Mouse (Mus musculus): Measurements from ENCODE around the gene Ankrd33. TPM values are rescaled to one million over a fixed set of nuclear protein-coding genes. Genes with fewer than 3 reads are reported as not detected.

Ankrd33 gene
- not detected in 2 replicates for polyA plus RNA-seq (2015; fragmentation: Nextera tagmentation; extraction: Ambion mirVana)

GRCm38 (mm10) chr15:101115511-101116110 lies at the start of gene Ankrd33:
Ankrd33 (plus strand) TSS chr15:101115755.
- no peak within 1 kb of the TSS for H3K4me2 ChIP-seq (replicated peaks; ENCODE audit: low read depth, low read length)
- ATAC-seq (ENCODE audit: low FRiP score, low TSS enrichment): no peak
- H3K4me1 ChIP-seq (ENCODE audit: insufficient read depth, low read length): peaks cover 7% of the 10 kb centered on the region
- H3K9me3 ChIP-seq (ENCODE audit: low read length): peaks cover 4% of the 10 kb centered on the region; the same call in 1 of the 2 replicates
- no peak within 1 kb of the TSS for H3K9ac ChIP-seq (replicated peaks; ENCODE audit: low read length)
- H3K27me3 ChIP-seq (ENCODE audit: insufficient read depth, low read length): peaks cover under 1% of the 10 kb centered on the region; the same call in 1 of the 2 replicates
- H3K27ac ChIP-seq (ENCODE audit: low read length): no peak within 1 kb of the TSS
- no peaks in the 10 kb centered on the region for H3K36me3 ChIP-seq (ENCODE audit: insufficient read depth, low read length)
- WGBS: 78% methylated on average over 5 of the region's 5 CpGs
- H3K4me3 ChIP-seq (ENCODE audit: low read length): no peak within 1 kb of the TSS

- no peak for ATAC-seq (ENCODE audit: low FRiP score, low TSS enrichment)
- Histone ChIP-seq H3K4me3 (ENCODE audit: low read length) (no peak overlapping the region), H3K9ac (replicated peaks; ENCODE audit: low read length) (no peak overlapping the region), H3K27me3 (ENCODE audit: insufficient read depth, low read length) (no peaks in the 10 kb centered on the region), H3K9me3 (ENCODE audit: low read length) (no peaks in the 10 kb centered on the region), H3K4me1 (ENCODE audit: insufficient read depth, low read length) (peaks cover 67% of the 10 kb centered on the region), H3K4me2 (replicated peaks; ENCODE audit: low read depth, low read length) (no peak overlapping the region), H3K36me3 (ENCODE audit: insufficient read depth, low read length) (no peaks in the 10 kb centered on the region), H3K27ac (ENCODE audit: low read length) (no peak overlapping the region)
- WGBS: 22% methylated on average over 6 of the region's 6 CpGs
Observed at GRCm38 (mm10) chr15:101066364-101066847, 49.1 kb upstream of the Ankrd33 start.

GRCm38 (mm10) chr15:101066920-101067696 lies 48.4 kb upstream of the Ankrd33 start:
- 35% methylated on average over 7 of the region's 9 CpGs for WGBS
- peaks cover 74% of the 10 kb centered on the region for H3K4me1 ChIP-seq (ENCODE audit: insufficient read depth, low read length)
- peak overlapping the region; percentile 51 for H3K9ac ChIP-seq (replicated peaks; ENCODE audit: low read length)
- no peaks in the 10 kb centered on the region for H3K9me3 ChIP-seq (ENCODE audit: low read length)
- no peaks in the 10 kb centered on the region for H3K36me3 ChIP-seq (ENCODE audit: insufficient read depth, low read length)
- H3K4me2 ChIP-seq (replicated peaks; ENCODE audit: low read depth, low read length): no peak overlapping the region
- no peaks in the 10 kb centered on the region for H3K27me3 ChIP-seq (ENCODE audit: insufficient read depth, low read length)
- ATAC-seq (ENCODE audit: low FRiP score, low TSS enrichment): no peak
- peak overlapping the region; percentile 77 for H3K27ac ChIP-seq (ENCODE audit: low read length)
- no peak overlapping the region for H3K4me3 ChIP-seq (ENCODE audit: low read length)

GRCm38 (mm10) chr15:101068029-101068428 lies 47.5 kb upstream of the Ankrd33 start:
- H3K36me3 ChIP-seq (ENCODE audit: insufficient read depth, low read length): no peaks in the 10 kb centered on the region
- H3K27ac ChIP-seq (ENCODE audit: low read length): peak overlapping the region; percentile 77
- no peaks in the 10 kb centered on the region for H3K27me3 ChIP-seq (ENCODE audit: insufficient read depth, low read length)
- 21% methylated on average over 3 of the region's 3 CpGs for WGBS
- H3K4me1 ChIP-seq (ENCODE audit: insufficient read depth, low read length): peaks cover 83% of the 10 kb centered on the region
- no peaks in the 10 kb centered on the region for H3K9me3 ChIP-seq (ENCODE audit: low read length)
- no peak overlapping the region for H3K4me2 ChIP-seq (replicated peaks; ENCODE audit: low read depth, low read length)
- H3K9ac ChIP-seq (replicated peaks; ENCODE audit: low read length): no peak overlapping the region
- H3K4me3 ChIP-seq (ENCODE audit: low read length): no peak overlapping the region
- peak; percentile 58 for ATAC-seq (ENCODE audit: low FRiP score, low TSS enrichment)

GRCm38 (mm10) chr15:101068671-101069070 lies 46.9 kb upstream of the Ankrd33 start:
- H3K27me3 ChIP-seq (ENCODE audit: insufficient read depth, low read length): no peaks in the 10 kb centered on the region
- no peak overlapping the region for H3K4me3 ChIP-seq (ENCODE audit: low read length)
- 62% methylated on average over 4 of the region's 4 CpGs for WGBS
- peaks cover 90% of the 10 kb centered on the region for H3K4me1 ChIP-seq (ENCODE audit: insufficient read depth, low read length)
- no peaks in the 10 kb centered on the region for H3K36me3 ChIP-seq (ENCODE audit: insufficient read depth, low read length)
- H3K9ac ChIP-seq (replicated peaks; ENCODE audit: low read length): no peak overlapping the region
- H3K4me2 ChIP-seq (replicated peaks; ENCODE audit: low read depth, low read length): no peak overlapping the region
- no peak for ATAC-seq (ENCODE audit: low FRiP score, low TSS enrichment)
- H3K27ac ChIP-seq (ENCODE audit: low read length): peak overlapping the region; percentile 88
- no peaks in the 10 kb centered on the region for H3K9me3 ChIP-seq (ENCODE audit: low read length)

DNA sequence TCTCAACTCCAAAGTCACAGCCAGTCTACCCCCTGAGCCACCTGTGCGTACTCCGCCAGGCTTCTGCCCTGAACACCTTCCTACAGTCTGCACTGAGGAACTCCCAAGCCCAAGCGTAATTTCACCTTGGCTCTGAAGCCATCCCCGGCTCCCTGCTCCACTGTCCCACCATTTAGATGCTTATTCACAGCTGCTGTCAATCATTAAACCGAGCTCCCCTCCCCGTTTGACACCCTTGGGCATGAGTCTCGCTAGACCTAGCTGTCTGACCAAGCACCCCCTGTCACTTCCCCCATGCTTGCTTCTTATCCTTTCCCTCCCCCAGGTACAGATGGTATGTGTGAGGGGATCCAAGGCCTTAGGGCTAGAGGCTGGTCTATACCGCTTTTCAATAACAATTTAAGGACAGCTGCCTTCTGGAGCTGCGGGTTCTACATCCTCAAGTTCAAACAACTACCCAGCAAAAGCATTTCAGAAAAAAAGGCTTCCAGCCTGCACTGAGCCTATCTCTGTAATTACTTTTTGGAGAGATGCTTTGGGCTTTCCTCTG lies 45.8 kb upstream of the Ankrd33 start:
- H3K9me3 ChIP-seq (ENCODE audit: low read length): no peaks in the 10 kb centered on the region
- WGBS: 38% methylated on average over 9 of the region's 9 CpGs
- peak; percentile 28 for ATAC-seq (ENCODE audit: low FRiP score, low TSS enrichment)
- H3K9ac ChIP-seq (replicated peaks; ENCODE audit: low read length): peak overlapping the region; percentile 46
- no peak overlapping the region for H3K4me3 ChIP-seq (ENCODE audit: low read length)
- H3K27ac ChIP-seq (ENCODE audit: low read length): peak overlapping the region; percentile 88
- peaks cover 99% of the 10 kb centered on the region for H3K4me1 ChIP-seq (ENCODE audit: insufficient read depth, low read length)
- no peaks in the 10 kb centered on the region for H3K27me3 ChIP-seq (ENCODE audit: insufficient read depth, low read length)
- no peaks in the 10 kb centered on the region for H3K36me3 ChIP-seq (ENCODE audit: insufficient read depth, low read length)
- H3K4me2 ChIP-seq (replicated peaks; ENCODE audit: low read depth, low read length): no peak overlapping the region; the same call in 1 of the 2 replicates

DNA sequence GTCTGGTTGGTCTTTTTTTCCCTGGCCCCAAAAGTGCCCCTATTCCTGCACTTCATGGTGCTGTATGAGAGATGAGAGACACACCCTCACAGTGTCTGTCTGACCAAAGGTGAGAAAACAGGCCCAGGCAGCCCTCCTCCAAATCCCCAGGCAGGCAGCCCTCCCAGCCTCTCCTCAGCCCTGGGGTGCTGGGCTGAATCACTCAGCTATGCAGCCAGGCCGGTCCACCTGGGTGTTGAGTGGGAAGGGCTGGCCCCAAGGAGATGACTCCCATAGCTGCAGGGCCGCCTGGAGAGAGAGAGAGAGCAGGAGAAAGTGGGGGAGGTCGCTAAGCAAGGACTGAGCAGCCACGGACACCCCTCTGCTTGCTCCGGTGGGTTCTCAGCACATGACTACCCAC lies 44.8 kb upstream of the Ankrd33 start:
- H3K36me3 ChIP-seq (ENCODE audit: insufficient read depth, low read length): no peaks in the 10 kb centered on the region
- peaks cover 99% of the 10 kb centered on the region for H3K4me1 ChIP-seq (ENCODE audit: insufficient read depth, low read length)
- H3K27ac ChIP-seq (ENCODE audit: low read length): peak overlapping the region; percentile 88
- peak; percentile 59 for ATAC-seq (ENCODE audit: low FRiP score, low TSS enrichment)
- no peak overlapping the region for H3K4me3 ChIP-seq (ENCODE audit: low read length)
- H3K27me3 ChIP-seq (ENCODE audit: insufficient read depth, low read length): no peaks in the 10 kb centered on the region
- H3K4me2 ChIP-seq (replicated peaks; ENCODE audit: low read depth, low read length): peak overlapping the region; percentile 1; the same call in 1 of the 2 replicates
- WGBS: 15% methylated on average over 5 of the region's 5 CpGs
- peak overlapping the region; percentile 46 for H3K9ac ChIP-seq (replicated peaks; ENCODE audit: low read length)
- H3K9me3 ChIP-seq (ENCODE audit: low read length): no peaks in the 10 kb centered on the region

GRCm38 (mm10) chr15:101072736-101073135 lies 42.8 kb upstream of the Ankrd33 start:
- Histone ChIP-seq H3K4me2 (replicated peaks; ENCODE audit: low read depth, low read length) (no peak overlapping the region), H3K27me3 (ENCODE audit: insufficient read depth, low read length) (no peaks in the 10 kb centered on the region), H3K9ac (replicated peaks; ENCODE audit: low read length) (no peak overlapping the region), H3K4me3 (ENCODE audit: low read length) (no peak overlapping the region), H3K4me1 (ENCODE audit: insufficient read depth, low read length) (peaks cover 91% of the 10 kb centered on the region), H3K27ac (ENCODE audit: low read length) (no peak overlapping the region), H3K36me3 (ENCODE audit: insufficient read depth, low read length) (no peaks in the 10 kb centered on the region), H3K9me3 (ENCODE audit: low read length) (no peaks in the 10 kb centered on the region)
- WGBS: 66% methylated on average over 2 of the region's 2 CpGs
- no peak for ATAC-seq (ENCODE audit: low FRiP score, low TSS enrichment)

- Histone ChIP-seq H3K4me1 (ENCODE audit: insufficient read depth, low read length) (peaks cover 82% of the 10 kb centered on the region), H3K9me3 (ENCODE audit: low read length) (no peaks in the 10 kb centered on the region), H3K4me3 (ENCODE audit: low read length) (no peak overlapping the region), H3K27ac (ENCODE audit: low read length) (peak overlapping the region; percentile 26; the same call in 1 of the 2 replicates), H3K4me2 (replicated peaks; ENCODE audit: low read depth, low read length) (no peak overlapping the region), H3K27me3 (ENCODE audit: insufficient read depth, low read length) (no peaks in the 10 kb centered on the region), H3K36me3 (ENCODE audit: insufficient read depth, low read length) (no peaks in the 10 kb centered on the region), H3K9ac (replicated peaks; ENCODE audit: low read length) (no peak overlapping the region)
- ATAC-seq (ENCODE audit: low FRiP score, low TSS enrichment): no peak
- WGBS: 82% methylated on average over 5 of the region's 5 CpGs
Observed at GRCm38 (mm10) chr15:101074067-101074466, 41.5 kb upstream of the Ankrd33 start.

Data from kidney, embryonic 16.5 days (tissue).